Mouse (Mus musculus) MEL (cell line): ENCODE data around the gene Spire2. TPM values are rescaled to one million over a fixed set of nuclear protein-coding genes. Genes with fewer than 3 reads are reported as not detected.

Experiments
- DNase-seq: peaks from one replicate; pipeline ENCODE4 v3.0.0; 2011; ENCODE audit warnings: low read depth, low spot score
- H3K27ac ChIP-seq: 2 replicates; pipeline ENCODE4 v1.5.1; 2012; ENCODE audit warnings: low read depth, mild to moderate bottlenecking, control low read depth, low read length, moderate library complexity; ENCODE audit not compliant: control insufficient read depth
- H3K27me3 ChIP-seq, 2 experiments: fragments of 150-350 bp in 1 of 2; sonication (generic) in 1 of 2; 2 replicates each; pipeline ENCODE4 v1.6.1; 2012; ENCODE audit warnings: low read length in 2 of 2, mild to moderate bottlenecking in 2 of 2, improper control_type of control experiment in 1 of 2, moderate library complexity in 1 of 2; ENCODE audit not compliant: insufficient read depth in 2 of 2, control insufficient read depth in 1 of 2
- H3K36me3 ChIP-seq, 2 experiments: 2 replicates each; pipeline ENCODE4 v1.6.1; 2012 to 2014; ENCODE audit warnings: low read length in 2 of 2, improper control_type of control experiment in 1 of 2, inconsistent platforms in 1 of 2, mild to moderate bottlenecking in 1 of 2; ENCODE audit not compliant: insufficient read depth in 2 of 2, control insufficient read depth in 1 of 2
- H3K4me1 ChIP-seq, 2 experiments: fragments of 150-350 bp in 1 of 2; sonication (generic) in 1 of 2; 2 replicates each; pipeline ENCODE4 v1.6.1; 2012; ENCODE audit warnings: low read length in 2 of 2, improper control_type of control experiment in 1 of 2, mild to moderate bottlenecking in 1 of 2; ENCODE audit not compliant: insufficient read depth in 2 of 2, control insufficient read depth in 1 of 2
- H3K4me3 ChIP-seq, 2 experiments: fragments of 150-350 bp in 1 of 2; sonication (generic) in 1 of 2; 2 replicates each; pipeline ENCODE4 v1.5.1; 2012; ENCODE audit warnings: low read depth in 2 of 2, low read length in 2 of 2, mild to moderate bottlenecking in 2 of 2, moderate library complexity in 2 of 2, control low read depth in 1 of 2, improper control_type of control experiment in 1 of 2; ENCODE audit not compliant: control insufficient read depth in 1 of 2, insufficient read depth in 1 of 2
- H3K79me2 ChIP-seq: 2 replicates; pipeline ENCODE4 v1.6.1; 2012; ENCODE audit warnings: mild to moderate bottlenecking, low read length, moderate library complexity; ENCODE audit not compliant: control insufficient read depth, poor library complexity, insufficient read depth
- H3K9ac ChIP-seq: 2 replicates; pipeline ENCODE4 v1.6.1; 2012; ENCODE audit warnings: low read depth, mild to moderate bottlenecking, control low read depth, low read length, moderate library complexity; ENCODE audit not compliant: control insufficient read depth, poor library complexity, severe bottlenecking
- H3K9me3 ChIP-seq: fragments of 150-350 bp; sonication (generic); replicated peaks from 2 replicates; pipeline ENCODE4 v1.6.1; 2012; ENCODE audit warnings: mild to moderate bottlenecking, low read length, improper control_type of control experiment, moderate library complexity; ENCODE audit not compliant: insufficient read depth
- BHLHE40 ChIP-seq: IDR thresholded peaks from 2 replicates; pipeline ENCODE4 v1.6.1; 2012; ENCODE audit warnings: low read depth, mild to moderate bottlenecking, inconsistent platforms, low read length, improper control_type of control experiment, borderline replicate concordance
- CTCF ChIP-seq, 3 experiments: IDR thresholded peaks in 2 of 3; conservative IDR thresholded peaks in 1 of 3; 2 replicates each; pipeline ENCODE4 v1.5.1; 2011 to 2012; ENCODE audit warnings: low read length in 3 of 3, low read depth in 2 of 3, mild to moderate bottlenecking in 2 of 3, improper control_type of control experiment in 1 of 3, inconsistent platforms in 1 of 3, mixed read lengths in 1 of 3, moderate library complexity in 1 of 3; ENCODE audit not compliant: control insufficient read depth in 1 of 3, insufficient read depth in 1 of 3, poor library complexity in 1 of 3, severe bottlenecking in 1 of 3
- E2F4 ChIP-seq: IDR thresholded peaks from 2 replicates; pipeline ENCODE4 v1.6.1; 2011; ENCODE audit warnings: low read depth, low read length, improper control_type of control experiment, borderline replicate concordance
- EP300 ChIP-seq, 2 experiments: IDR thresholded peaks; 2 replicates each; pipeline ENCODE4 v1.6.1; 2011; ENCODE audit warnings: improper control_type of control experiment in 2 of 2, low read length in 2 of 2, low read depth in 1 of 2, mild to moderate bottlenecking in 1 of 2
- GABPA ChIP-seq: IDR thresholded peaks from 2 replicates; pipeline ENCODE4 v1.6.1; 2012; ENCODE audit warnings: low read depth, mild to moderate bottlenecking, inconsistent platforms, low read length, improper control_type of control experiment, moderate library complexity
- JUND ChIP-seq: IDR thresholded peaks from 2 replicates; pipeline ENCODE4 v1.6.1; 2011; ENCODE audit warnings: low read depth, mild to moderate bottlenecking, improper control_type of control experiment, low read length
- KAT2A ChIP-seq: conservative IDR thresholded peaks from 2 replicates; pipeline ENCODE4 v1.6.1; 2012; ENCODE audit warnings: low read depth, low read length, improper control_type of control experiment, inconsistent platforms
- MAFK ChIP-seq: IDR thresholded peaks from 2 replicates; pipeline ENCODE4 v1.6.1; 2011; ENCODE audit warnings: low read depth, mild to moderate bottlenecking, low read length, improper control_type of control experiment, borderline replicate concordance
- MXI1 ChIP-seq: IDR thresholded peaks from 2 replicates; pipeline ENCODE4 v1.6.1; 2011; ENCODE audit warnings: mild to moderate bottlenecking, low read depth, low read length, improper control_type of control experiment
- MYC ChIP-seq: IDR thresholded peaks from 2 replicates; pipeline ENCODE4 v1.6.1; 2011; ENCODE audit warnings: low read depth, mild to moderate bottlenecking, low read length, improper control_type of control experiment, moderate library complexity
- NELFE ChIP-seq: IDR thresholded peaks from 2 replicates; pipeline ENCODE4 v1.6.1; 2011; ENCODE audit warnings: low read depth, low read length, improper control_type of control experiment
- POLR2A ChIP-seq, 2 experiments: IDR thresholded peaks; 2 replicates each; pipeline ENCODE4 v1.6.1; 2011 to 2012; ENCODE audit warnings: low read length in 2 of 2, mild to moderate bottlenecking in 2 of 2, control low read depth in 1 of 2, improper control_type of control experiment in 1 of 2, low read depth in 1 of 2, moderate library complexity in 1 of 2; ENCODE audit not compliant: control insufficient read depth in 1 of 2, insufficient read depth in 1 of 2, poor library complexity in 1 of 2
- POLR2AphosphoS5 ChIP-seq: IDR thresholded peaks from 2 replicates; pipeline ENCODE4 v1.6.1; 2012; ENCODE audit warnings: low read depth, borderline replicate concordance, mild to moderate bottlenecking, inconsistent platforms, low read length, moderate library complexity, mixed read lengths
- RAD21 ChIP-seq: IDR thresholded peaks from 2 replicates; pipeline ENCODE4 v1.6.1; 2011; ENCODE audit warnings: mild to moderate bottlenecking, low read depth, low read length, improper control_type of control experiment
- RCOR1 ChIP-seq: IDR thresholded peaks from 2 replicates; pipeline ENCODE4 v1.6.1; 2012; ENCODE audit warnings: low read depth, mild to moderate bottlenecking, inconsistent platforms, low read length, improper control_type of control experiment
- SIN3A ChIP-seq: IDR thresholded peaks from 2 replicates; pipeline ENCODE4 v1.6.1; 2012; ENCODE audit warnings: low read length, improper control_type of control experiment, inconsistent platforms
- SMC3 ChIP-seq: IDR thresholded peaks from 2 replicates; pipeline ENCODE4 v1.6.1; 2011; ENCODE audit warnings: low read depth, low read length, improper control_type of control experiment
- TAL1 ChIP-seq: IDR thresholded peaks from 2 replicates; pipeline ENCODE4 v1.6.1; 2012; ENCODE audit warnings: mild to moderate bottlenecking, inconsistent platforms, low read length, moderate library complexity, mixed read lengths
- TBP ChIP-seq: IDR thresholded peaks from 2 replicates; pipeline ENCODE4 v1.8.0; 2011; ENCODE audit warnings: low read depth, low read length, improper control_type of control experiment
- TCF12 ChIP-seq: IDR thresholded peaks from 2 replicates; pipeline ENCODE4 v1.6.1; 2014; ENCODE audit warnings: low read depth, mild to moderate bottlenecking, inconsistent platforms, low read length, improper control_type of control experiment, moderate library complexity
- UBTF ChIP-seq: IDR thresholded peaks from 2 replicates; pipeline ENCODE4 v1.6.1; 2012; ENCODE audit warnings: low read depth, mild to moderate bottlenecking, inconsistent platforms, low read length, improper control_type of control experiment, moderate library complexity, borderline replicate concordance; ENCODE audit not compliant: insufficient read depth
- USF2 ChIP-seq, 2 experiments: IDR thresholded peaks; 2 replicates each; pipeline ENCODE4 v1.6.1; 2011 to 2012; ENCODE audit warnings: improper control_type of control experiment in 2 of 2, low read length in 2 of 2, borderline replicate concordance in 1 of 2, inconsistent platforms in 1 of 2, low read depth in 1 of 2, mild to moderate bottlenecking in 1 of 2; ENCODE audit not compliant: insufficient read depth in 1 of 2
- ZC3H11A ChIP-seq: IDR thresholded peaks from 2 replicates; pipeline ENCODE4 v1.6.1; 2012; ENCODE audit warnings: low read depth, mild to moderate bottlenecking, inconsistent platforms, low read length, improper control_type of control experiment
- ZKSCAN1 ChIP-seq: IDR thresholded peaks from 2 replicates; pipeline ENCODE4 v1.6.1; 2012; ENCODE audit warnings: low read depth, mild to moderate bottlenecking, inconsistent platforms, low read length, improper control_type of control experiment, moderate library complexity
- polyA plus RNA-seq, 2 experiments: library from polyadenylated mRNA; stranded (reverse) in 1 of 2; unstranded in 1 of 2; fragments of >175 nt in 1 of 2; fragments of >200 nt in 1 of 2; gene quantifications; 2 replicates each; pipeline versions ENCODE4 v1.2.1 to v1.2.4; 2012; ENCODE audit warnings: low replicate concordance in 2 of 2, low read depth in 1 of 2; ENCODE audit not compliant: insufficient read length in 2 of 2, insufficient read depth in 1 of 2, missing spikeins in 1 of 2
- total RNA-seq: library from RNA; depleted of rRNA; stranded (reverse); fragments of 300-350 nt; gene quantifications from 2 replicates; pipeline ENCODE4 v1.2.3, GENCODE M21; 2012

The Spire2 gene
- total and polyA plus RNA-seq, 3 experiments = 1.1 to 5.4 TPM; not detected in 1

DNA sequence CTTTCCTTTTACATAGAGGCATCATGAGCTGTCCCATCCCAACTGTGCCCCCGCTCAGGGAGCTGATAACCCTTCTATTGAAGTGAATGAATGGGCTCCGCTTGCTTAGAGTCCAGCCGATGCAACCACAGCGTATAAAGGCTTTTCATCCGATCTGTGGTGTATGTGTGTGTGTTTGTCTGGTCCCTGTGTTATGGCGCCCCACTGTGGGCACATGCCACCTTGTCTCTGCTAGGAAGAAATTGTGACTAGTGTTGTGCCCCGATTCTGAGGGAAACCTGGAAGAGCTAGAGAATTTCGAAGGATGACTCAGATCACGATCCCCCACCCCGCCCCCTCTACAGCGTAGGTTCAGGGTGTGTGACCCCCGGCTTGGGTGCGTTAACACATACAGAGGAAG is 20.3 kb downstream of the Spire2 start:
- Histone ChIP-seq H3K4me1 (no peaks in the 10 kb centered on the region), H3K9me3 (no peaks in the 10 kb centered on the region), H3K27me3 (no peaks in the 10 kb centered on the region), H3K79me2 (no peaks in the 10 kb centered on the region), H3K9ac (no peak overlapping the region), H3K27ac (no peak overlapping the region), H3K4me3 (no peak overlapping the region), H3K36me3 (no peaks in the 10 kb centered on the region)
- DNase-seq = peak; percentile 46
- TF ChIP-seq KAT2A (no peak), E2F4 (no peak), POLR2AphosphoS5 (no peak), JUND (no peak), CTCF (IDR thresholded peaks at IDR 0.05 in 2 of 3, conservative IDR thresholded peaks at IDR 0.05 in 1 of 3; ENCODE audit: control insufficient read depth in 1 of 3, insufficient read depth in 1 of 3, low read depth in 2 of 3, low read length in 3 of 3, poor library complexity in 1 of 3, severe bottlenecking in 1 of 3) (peak; percentile 34 to 67 (median 64); a peak in 5 of 6 replicates), TCF12 (no peak), SMC3 (peak; percentile 59), USF2 (IDR thresholded peaks at IDR 0.05; ENCODE audit: borderline replicate concordance in 1 of 2, insufficient read depth in 1 of 2, low read depth in 1 of 2, low read length in 2 of 2) (no peak), SIN3A (no peak), ZC3H11A (peak; percentile 50), RAD21 (peak; percentile 60)

DNA sequence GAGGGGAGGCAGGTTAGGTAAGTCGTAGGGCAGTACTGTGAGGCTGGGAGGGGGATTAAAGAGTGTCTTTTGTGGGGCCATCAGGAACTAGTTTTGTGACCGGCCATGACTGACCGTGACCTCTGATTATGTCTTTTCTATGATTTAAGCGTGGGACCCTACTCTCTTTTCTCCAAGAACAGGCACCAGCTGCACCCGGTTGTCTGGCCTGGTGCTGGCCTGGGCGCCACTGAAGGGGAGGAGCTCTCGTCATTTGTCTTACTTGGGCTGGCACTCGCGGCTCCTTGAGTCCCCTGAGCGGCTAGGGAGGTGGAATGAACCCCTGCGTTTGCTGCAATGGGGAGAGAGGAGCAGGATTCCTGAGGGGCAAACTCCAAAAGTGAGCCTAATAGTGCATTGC is 20.7 kb downstream of the Spire2 start:
- TF ChIP-seq MYC (no peak), TBP (no peak), SIN3A (no peak), ZKSCAN1 (no peak), BHLHE40 (no peak), EP300 (IDR thresholded peaks at IDR 0.05; ENCODE audit: low read depth in 1 of 2, low read length in 2 of 2) (no peak), KAT2A (no peak), MAFK (no peak), USF2 (IDR thresholded peaks at IDR 0.05; ENCODE audit: borderline replicate concordance in 1 of 2, insufficient read depth in 1 of 2, low read depth in 1 of 2, low read length in 2 of 2) (no peak), UBTF (no peak), POLR2AphosphoS5 (no peak), GABPA (no peak), RCOR1 (no peak), MXI1 (no peak), TCF12 (no peak), POLR2A (IDR thresholded peaks at IDR 0.05; ENCODE audit: control insufficient read depth in 1 of 2, insufficient read depth in 1 of 2, low read depth in 1 of 2, low read length in 2 of 2, poor library complexity in 1 of 2) (no peak), TAL1 (no peak), NELFE (no peak), ZC3H11A (no peak)
- TF ChIP-seq, all 39 proteins: peak for 0
- Histone ChIP-seq H3K79me2 (no peaks in the 10 kb centered on the region), H3K4me3 (no peak overlapping the region), H3K27me3 (no peaks in the 10 kb centered on the region), H3K9me3 (no peaks in the 10 kb centered on the region), H3K27ac (no peak overlapping the region), H3K9ac (no peak overlapping the region), H3K4me1 (no peaks in the 10 kb centered on the region), H3K36me3 (no peaks in the 10 kb centered on the region)
- DNase-seq = no peak
